Mouse (Mus musculus) heart, embryonic 11.5 days (tissue): Measurements from ENCODE around the gene Oprd1. TPM values are rescaled to one million over a fixed set of nuclear protein-coding genes. Genes with fewer than 3 reads are reported as not detected.

ENCODE experiments used
- ATAC-seq: fragments of 200-750 bp; cut with Nextera tagmentation; replicated peaks from 2 replicates; pipeline ENCODE4 v1.8.0; 2017; ENCODE audit warnings: moderate library complexity; ENCODE audit not compliant: insufficient number of reproducible peaks, low FRiP score, low TSS enrichment
- H3K27ac ChIP-seq: fragments of 300-500 bp; sonication (generic); 2 replicates; pipeline ENCODE4 v1.5.1; 2014; ENCODE audit warnings: mild to moderate bottlenecking, low read depth, low read length
- H3K27me3 ChIP-seq: fragments of 300-500 bp; sonication (generic); 2 replicates; pipeline ENCODE4 v1.6.1; 2014; ENCODE audit warnings: mild to moderate bottlenecking, low read length, mixed read lengths; ENCODE audit not compliant: control insufficient read depth, insufficient read depth
- H3K36me3 ChIP-seq: fragments of 300-500 bp; sonication (generic); 2 replicates; pipeline ENCODE4 v1.6.1; 2014; ENCODE audit warnings: mild to moderate bottlenecking, low read length, moderate library complexity, mixed read lengths; ENCODE audit not compliant: control insufficient read depth, insufficient read depth
- H3K4me1 ChIP-seq: fragments of 300-500 bp; sonication (generic); 2 replicates; pipeline ENCODE4 v1.6.1; 2014; ENCODE audit warnings: low read length; ENCODE audit not compliant: control insufficient read depth, insufficient read depth
- H3K4me2 ChIP-seq: fragments of 300-500 bp; sonication (generic); 2 replicates; pipeline ENCODE4 v1.6.1; 2014; ENCODE audit warnings: mild to moderate bottlenecking, moderate library complexity
- H3K4me3 ChIP-seq: fragments of 300-500 bp; sonication (generic); 2 replicates; pipeline ENCODE4 v1.5.1; 2014; ENCODE audit warnings: low read depth, low read length
- H3K9ac ChIP-seq: fragments of 300-500 bp; sonication (generic); 2 replicates; pipeline ENCODE4 v1.6.1; 2014; ENCODE audit warnings: mild to moderate bottlenecking, low read depth, low read length, moderate library complexity
- H3K9me3 ChIP-seq: fragments of 300-500 bp; sonication (generic); replicated peaks from 2 replicates; pipeline ENCODE4 v1.6.1; 2016; ENCODE audit warnings: low read length; ENCODE audit not compliant: control insufficient read depth
- WGBS: fragments of 180-500 bp; shearing (Covaris S2); extraction: QIAGEN DNeasy Blood & Tissue Kit; methylation state at CpG from one replicate; pipeline ENCODE4 v1.1.7; 2014; ENCODE audit not compliant: insufficient replicate concordance; 5-methylcytosine and 5-hydroxymethylcytosine counted together
- polyA plus RNA-seq: library from polyadenylated mRNA; unstranded; fragments of >200 nt; fragmentation: Nextera tagmentation; extraction: Ambion mirVana; gene quantifications from 2 replicates; pipeline ENCODE4 v1.2.1, GENCODE M21; 2014

Oprd1 gene
- polyA plus RNA-seq, 1 experiment from 2014 or later, result 0.53 TPM

DNA sequence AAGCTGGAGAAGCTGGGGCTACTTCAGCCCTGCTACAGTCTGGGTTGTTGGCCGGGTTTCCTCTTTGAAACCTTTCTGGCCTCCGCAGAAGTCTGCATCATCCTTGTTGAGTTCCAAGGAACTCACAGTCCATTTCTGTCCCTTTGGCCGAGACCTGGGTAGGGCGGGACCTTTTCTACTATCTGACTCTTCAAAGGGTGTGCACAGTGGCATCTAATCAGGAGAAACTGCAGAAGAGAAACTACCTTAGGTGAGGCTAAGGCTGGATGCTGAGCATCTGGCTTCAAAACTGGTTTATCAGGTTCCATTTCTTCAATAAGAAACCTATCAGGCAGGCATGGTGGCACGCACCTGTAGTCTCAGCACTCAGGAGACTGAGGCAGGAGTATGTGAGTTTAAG lies 79.7 kb downstream of the Oprd1 start:
- H3K27me3 ChIP-seq, result no peaks in the 10 kb centered on the region
- no peaks in the 10 kb centered on the region for H3K36me3 ChIP-seq
- no peak for ATAC-seq
- no peak overlapping the region for H3K27ac ChIP-seq
- H3K9me3 ChIP-seq, result no peaks in the 10 kb centered on the region
- H3K4me1 ChIP-seq, result peaks cover 61% of the 10 kb centered on the region
- no peak overlapping the region for H3K9ac ChIP-seq
- H3K4me2 ChIP-seq, result no peak overlapping the region
- H3K4me3 ChIP-seq, result no peak overlapping the region
- 76% methylated on average over 5 of the region's 5 CpGs for WGBS

DNA sequence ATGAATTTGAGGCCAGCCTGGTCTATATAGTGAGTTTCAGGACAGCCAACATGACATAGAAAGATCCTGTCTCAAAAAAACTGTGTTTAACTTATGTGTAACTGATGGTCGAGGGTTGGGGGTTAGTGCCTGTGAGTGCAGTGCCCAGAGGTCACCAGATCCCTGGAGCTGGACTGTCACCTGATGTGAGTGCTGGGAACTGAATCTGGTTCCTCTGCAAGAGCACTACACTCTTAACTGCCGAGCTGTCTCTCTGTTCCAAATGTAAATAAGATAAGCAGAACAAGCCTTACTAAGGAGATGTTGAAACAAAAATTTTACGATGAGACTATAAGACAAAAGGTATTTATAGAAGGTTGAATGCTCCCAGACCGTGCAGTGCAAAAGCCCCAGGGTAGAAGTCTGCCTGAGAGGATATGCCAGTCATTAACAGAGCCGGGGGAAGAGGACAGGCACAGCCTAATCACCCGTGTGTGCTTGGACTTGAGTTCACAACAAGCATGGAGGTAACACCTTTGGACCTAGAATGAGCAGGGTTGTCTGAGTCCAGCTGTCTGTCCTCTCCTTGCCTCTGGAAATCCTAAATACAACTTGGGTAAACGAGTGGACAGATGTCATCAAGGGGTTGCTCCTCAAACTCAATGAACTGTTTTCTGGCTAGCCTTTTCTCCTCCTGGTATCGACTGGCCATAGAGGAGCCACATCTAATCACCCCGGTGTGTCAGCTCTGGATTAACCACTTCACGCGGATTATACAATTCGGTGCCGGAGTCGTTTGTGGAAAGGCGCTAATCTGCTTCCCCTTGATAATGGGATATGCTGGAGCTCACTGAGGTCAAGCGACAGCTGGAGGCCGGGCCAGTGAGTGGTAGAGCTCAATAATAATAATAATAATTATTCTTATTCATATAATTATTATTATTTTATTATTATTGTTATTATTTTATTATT lies 81.1 kb downstream of the Oprd1 start:
- H3K9ac ChIP-seq, result no peak overlapping the region
- no peaks in the 10 kb centered on the region for H3K36me3 ChIP-seq
- peak overlapping the region; percentile 22; the same call in 1 of the 2 replicates for H3K4me2 ChIP-seq
- H3K27me3 ChIP-seq, result no peaks in the 10 kb centered on the region
- H3K9me3 ChIP-seq, result no peaks in the 10 kb centered on the region
- H3K4me1 ChIP-seq, result peaks cover 63% of the 10 kb centered on the region
- 58% methylated on average over 17 of the region's 17 CpGs for WGBS
- no peak overlapping the region for H3K4me3 ChIP-seq
- H3K27ac ChIP-seq, result no peak overlapping the region
- no peak for ATAC-seq

DNA sequence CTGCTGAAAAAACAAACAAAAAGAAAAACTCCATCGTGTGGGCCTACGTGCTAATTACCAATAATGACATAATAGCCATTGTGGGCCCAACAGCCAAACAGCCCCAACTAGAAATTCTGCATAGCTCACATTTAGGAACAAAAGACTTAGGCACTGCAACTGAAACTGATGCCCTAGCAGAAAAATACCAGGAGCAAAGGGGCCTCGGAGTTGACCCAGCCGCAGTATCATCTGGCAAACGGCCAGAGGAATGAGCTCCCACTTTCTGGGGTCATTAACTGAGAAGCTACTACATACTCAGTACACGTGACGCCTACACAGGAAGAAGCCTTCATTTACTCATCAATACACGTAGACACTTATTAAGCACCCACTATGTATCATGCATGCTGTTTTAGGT lies 82.0 kb downstream of the Oprd1 start:
- no peaks in the 10 kb centered on the region for H3K9me3 ChIP-seq
- no peak for ATAC-seq
- no peaks in the 10 kb centered on the region for H3K27me3 ChIP-seq
- 74% methylated on average over 8 of the region's 8 CpGs for WGBS
- H3K4me3 ChIP-seq, result no peak overlapping the region
- no peak overlapping the region for H3K9ac ChIP-seq
- H3K27ac ChIP-seq, result no peak overlapping the region
- H3K4me1 ChIP-seq, result peaks cover 59% of the 10 kb centered on the region
- no peak overlapping the region for H3K4me2 ChIP-seq
- no peaks in the 10 kb centered on the region for H3K36me3 ChIP-seq

Other genes with a start within 250 kb of the Oprd1 start
- gene Tmem200b, start 222.7 kb downstream of the Oprd1 start, polyA plus RNA-seq, result 3.3 and 4.1 TPM in 2 replicates
- 0.10 and 0.20 TPM in 2 replicates for gene Gm10300, start 69.8 kb downstream of the Oprd1 start, polyA plus RNA-seq
- 67.5 and 73.2 TPM in 2 replicates for gene Epb41, start 69.2 kb downstream of the Oprd1 start, polyA plus RNA-seq
- gene Ythdf2, start 67.8 kb upstream of the Oprd1 start, polyA plus RNA-seq, result 72.5 and 77.9 TPM in 2 replicates
- gene Gmeb1, start 117.1 kb upstream of the Oprd1 start, polyA plus RNA-seq, result 28.1 and 28.3 TPM in 2 replicates
- 35.7 and 37.3 TPM in 2 replicates for gene Taf12, start 129.9 kb upstream of the Oprd1 start, polyA plus RNA-seq
- gene Rab42, start 158.9 kb upstream of the Oprd1 start, polyA plus RNA-seq, result 0.57 and 1.8 TPM in 2 replicates
- 72.0 and 81.8 TPM in 2 replicates for gene Trnau1ap, start 185.1 kb upstream of the Oprd1 start, polyA plus RNA-seq
- gene Rcc1, start 209.1 kb upstream of the Oprd1 start, polyA plus RNA-seq, result 28.1 and 28.2 TPM in 2 replicates